Mouse (Mus musculus): ENCODE measurements around the gene Gtf2f1. TPM values are rescaled to one million over a fixed set of nuclear protein-coding genes. Genes with fewer than 3 reads are reported as not detected.
"Not testable (repeated sequence)": the region's sequence is repeated elsewhere in the genome, so short reads cannot be mapped to it uniquely, and the experiment has no call there.

The Gtf2f1 gene
- total RNA-seq (2021) = 10 to 100 TPM; 24.3 to 28.0 TPM
- long read RNA-seq, experiment 1, transcript Gtf2f1-201 (13 exons, 1,717 nt) = major isoform, 40 of 47 reads
- long read RNA-seq, experiment 1, partial matches to known transcripts = 1 of 47 reads
- long read RNA-seq, experiment 1, other reads (novel, unspliced or antisense) = 6 of 47 reads
- long read RNA-seq, experiment 2, transcript Gtf2f1-201 (13 exons, 1,717 nt) = major isoform, 41 of 51 reads
- long read RNA-seq, experiment 2, partial matches to known transcripts = 1 of 51 reads
- long read RNA-seq, experiment 2, other reads (novel, unspliced or antisense) = 9 of 51 reads

DNA sequence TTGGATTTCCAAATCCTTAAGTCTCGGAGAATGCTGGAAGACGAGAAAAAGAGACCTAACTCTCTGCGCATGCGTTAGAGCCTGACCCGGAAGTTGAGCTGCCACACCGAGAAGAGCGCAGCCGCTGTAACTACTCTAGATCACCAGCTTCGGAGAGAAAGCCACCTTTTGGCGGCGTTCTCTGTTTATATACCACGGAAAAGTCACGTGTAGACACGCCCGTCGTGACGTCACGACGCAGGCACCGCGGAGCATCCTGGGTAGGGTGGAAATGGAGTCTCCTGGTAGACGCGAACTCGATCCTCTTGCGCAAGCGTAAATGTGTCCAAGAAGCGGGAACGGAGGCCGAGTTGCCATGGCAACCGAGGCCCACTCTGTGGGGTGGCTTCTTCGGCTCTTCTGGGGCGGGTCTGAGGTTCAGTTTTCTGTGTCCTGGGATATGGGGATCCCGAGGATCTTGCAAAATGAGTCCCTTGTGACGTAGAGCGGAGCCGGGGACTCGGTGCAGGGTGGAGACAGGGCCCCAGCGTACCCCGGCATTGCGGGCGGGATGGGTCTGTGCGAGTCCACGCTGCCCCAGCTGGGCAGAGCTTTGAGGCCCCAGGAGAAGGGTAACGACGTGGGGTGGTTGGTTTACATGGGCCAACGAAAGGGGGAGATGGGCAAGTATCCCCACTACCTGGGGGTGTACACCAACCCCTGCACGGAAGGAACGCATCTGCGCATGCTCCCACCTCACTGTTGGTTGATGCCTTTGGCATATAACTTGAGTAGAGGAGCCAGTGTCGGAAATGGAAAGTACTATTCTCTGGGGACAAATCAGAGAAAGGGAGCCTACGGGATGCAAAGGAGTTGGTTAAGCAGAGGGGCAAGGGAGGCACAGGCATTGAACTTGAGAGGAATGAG, at the start of gene Gtf2f1, which contains the start of gene Gm17949:
Gtf2f1 (minus strand) TSS at position 53 of the 906 bp plus-strand sequence.
Gm17949 (plus strand) TSS at position 234 of the 906 bp plus-strand sequence.
- DNase-seq = peak; percentile 87

DNA sequence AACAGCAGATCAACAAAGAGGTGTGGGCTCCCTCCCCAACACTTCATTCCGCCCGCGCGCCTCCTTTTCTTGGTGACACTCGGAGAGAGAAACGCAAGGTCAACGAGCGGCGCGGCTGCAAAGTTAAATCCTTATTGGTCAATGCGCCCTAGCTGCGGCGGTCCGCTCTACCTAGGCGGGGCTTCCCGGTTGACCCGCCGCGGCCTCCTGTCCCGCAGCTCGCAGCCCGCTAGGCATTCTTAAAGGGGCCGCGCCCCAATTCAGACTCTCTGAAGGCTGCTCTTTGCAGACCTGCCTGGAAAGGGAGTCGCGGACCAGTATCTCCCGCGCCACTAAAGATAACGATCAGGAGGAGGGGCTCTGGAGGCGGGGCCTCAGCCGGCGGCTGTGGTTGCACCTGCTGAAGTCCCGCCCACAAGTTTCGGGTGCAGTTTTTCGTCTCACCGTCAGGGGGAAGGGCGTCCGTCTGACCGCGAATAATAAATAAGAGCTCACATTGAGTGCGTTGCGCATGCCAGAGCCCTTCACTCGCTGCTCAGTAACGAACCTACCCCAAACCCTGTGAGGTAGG, 49.2 kb upstream of the Gtf2f1 start:
- peak; percentile 88 for DNase-seq

DNA sequence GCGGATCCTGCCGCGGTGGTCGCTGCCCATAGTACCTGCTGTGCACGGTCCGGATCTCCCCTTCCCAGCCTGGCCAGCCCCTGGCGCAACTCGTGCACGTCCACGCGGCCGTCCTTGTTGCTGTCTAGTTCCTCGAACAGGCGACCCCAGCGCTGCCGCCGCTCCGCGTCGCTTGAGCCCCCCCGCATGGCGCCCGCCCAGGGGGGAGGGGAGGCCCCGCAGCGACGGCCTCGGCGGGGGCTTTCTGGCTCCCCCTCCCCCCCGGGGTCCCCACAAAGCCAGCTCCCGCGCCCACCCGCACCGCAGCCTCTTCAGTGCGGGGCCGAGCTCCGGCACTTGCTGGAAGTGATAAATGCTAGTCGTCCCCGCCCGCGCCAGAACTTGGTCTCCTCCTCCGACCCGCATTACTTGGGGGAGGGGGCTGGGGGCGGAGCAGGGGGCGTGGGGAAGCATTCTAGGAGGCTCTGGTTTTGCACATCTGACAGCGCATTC, 48.4 kb upstream of the Gtf2f1 start, which contains the start of gene Slc25a23:
Slc25a23 (minus strand) TSS at position 378 of the 492 bp plus-strand sequence.
- DNase-seq = peak; percentile 67

DNA sequence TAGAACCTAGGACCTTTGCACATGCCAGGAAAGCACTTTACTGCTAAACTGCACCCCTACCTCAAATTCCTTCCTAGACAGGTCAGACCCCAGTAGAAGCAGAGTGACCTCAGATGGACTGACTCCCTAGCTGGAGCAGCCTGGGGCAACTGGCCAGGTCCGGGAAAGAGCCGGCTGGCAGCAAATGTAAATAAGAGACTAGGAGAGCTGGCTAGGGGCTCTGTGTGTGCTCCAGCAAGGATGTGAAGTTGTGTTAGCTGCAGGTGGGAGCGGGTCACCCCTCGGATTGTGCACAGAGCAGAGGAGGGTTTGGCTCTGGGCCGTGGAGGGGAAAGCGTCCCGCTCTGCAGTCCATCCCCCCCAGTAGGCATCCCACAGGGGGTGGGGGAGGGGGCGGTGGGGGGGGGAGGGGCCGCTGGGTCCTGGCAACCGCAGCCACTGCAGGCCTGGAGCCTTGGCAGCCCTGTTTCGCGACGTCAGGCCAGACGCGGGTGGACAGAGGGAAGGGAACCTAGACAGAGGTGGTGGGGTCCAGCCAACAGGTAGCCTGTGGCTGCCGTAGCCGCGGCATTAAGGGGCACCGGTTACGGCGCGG, 47.9 kb upstream of the Gtf2f1 start, which contains the start of gene Crb3:
Crb3 (plus strand) TSS at position 215 of the 595 bp plus-strand sequence.
- peak; percentile 47 for DNase-seq

DNA sequence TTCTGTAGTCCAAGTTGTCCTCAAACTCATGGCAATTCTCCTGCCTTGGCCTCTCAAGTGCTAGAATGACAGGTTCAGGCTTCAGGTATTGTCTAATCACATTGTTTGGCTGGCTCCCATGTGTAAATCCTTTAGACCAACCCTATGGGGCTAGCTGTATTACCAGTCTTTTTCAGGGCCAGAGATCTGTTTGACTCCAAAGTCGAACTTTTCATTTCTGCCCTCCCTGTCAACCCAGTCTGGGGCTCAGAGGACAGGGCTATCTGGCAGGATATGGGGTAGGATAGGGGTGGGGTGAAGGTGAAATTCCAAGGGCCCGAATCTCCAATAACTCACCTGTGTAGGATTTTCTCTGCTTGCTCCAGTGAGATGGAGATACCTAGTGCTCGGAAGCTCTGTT, 45.2 kb upstream of the Gtf2f1 start:
- no peak for DNase-seq

DNA sequence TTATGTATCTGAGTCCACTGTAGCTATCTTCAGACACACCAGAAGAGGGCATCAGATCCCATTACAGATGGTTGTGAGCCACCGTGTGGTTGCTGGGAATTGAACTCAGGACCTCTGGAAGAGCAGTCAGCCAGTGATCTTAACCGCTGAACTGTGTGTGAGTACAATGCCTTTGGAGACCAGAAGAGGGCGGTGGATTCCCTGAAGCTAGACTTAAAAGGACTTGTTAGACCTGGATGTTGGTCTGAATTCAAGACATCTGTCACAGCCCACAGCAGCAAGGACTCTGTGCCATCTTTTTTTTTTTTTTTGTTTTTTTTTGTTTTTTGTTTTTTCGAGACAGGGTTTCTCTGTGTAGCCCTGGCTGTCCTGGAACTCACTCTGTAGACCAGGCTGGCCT, 40.6 kb upstream of the Gtf2f1 start:
- not testable (repeated sequence) for DNase-seq

DNA sequence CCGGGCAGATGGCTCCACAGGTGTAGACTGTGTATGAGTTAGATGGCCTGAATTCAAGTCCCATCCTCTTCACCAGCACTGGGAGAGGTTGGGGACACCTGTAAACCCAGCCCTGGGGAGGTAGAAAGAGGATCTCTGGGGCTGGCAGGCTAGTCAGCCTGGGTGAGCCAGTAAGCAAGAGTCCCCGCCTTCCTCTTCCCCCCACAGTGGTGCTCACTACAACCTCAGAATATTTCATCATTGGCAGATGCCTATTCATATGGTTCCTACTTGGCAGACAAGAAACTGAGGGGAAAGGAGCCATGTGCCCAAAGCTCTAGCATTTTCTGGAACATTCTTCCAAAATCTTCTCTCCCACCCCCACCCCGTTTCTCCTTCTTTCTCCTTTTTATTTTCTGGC, 37.7 kb upstream of the Gtf2f1 start:
- no peak for DNase-seq

DNA sequence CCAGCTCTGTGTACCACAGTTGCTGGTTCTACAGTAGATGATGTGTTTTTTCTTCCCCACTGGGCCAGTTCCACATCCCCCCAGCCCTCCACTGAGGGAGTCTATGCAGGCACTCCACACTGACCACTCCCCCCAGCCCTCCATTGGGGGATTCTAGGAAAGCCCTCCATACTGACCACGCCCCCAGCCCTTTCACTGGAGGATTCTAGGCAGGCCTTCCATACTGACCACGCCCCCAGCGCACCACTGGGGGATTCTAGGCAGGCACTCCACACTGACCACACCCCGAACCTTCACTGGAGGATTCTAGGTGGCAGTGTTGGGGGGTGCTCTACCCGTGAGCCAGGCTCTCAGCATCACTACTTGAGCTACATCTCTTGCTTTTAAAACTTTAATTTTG, 36.3 kb upstream of the Gtf2f1 start:
- no peak for DNase-seq

DNA sequence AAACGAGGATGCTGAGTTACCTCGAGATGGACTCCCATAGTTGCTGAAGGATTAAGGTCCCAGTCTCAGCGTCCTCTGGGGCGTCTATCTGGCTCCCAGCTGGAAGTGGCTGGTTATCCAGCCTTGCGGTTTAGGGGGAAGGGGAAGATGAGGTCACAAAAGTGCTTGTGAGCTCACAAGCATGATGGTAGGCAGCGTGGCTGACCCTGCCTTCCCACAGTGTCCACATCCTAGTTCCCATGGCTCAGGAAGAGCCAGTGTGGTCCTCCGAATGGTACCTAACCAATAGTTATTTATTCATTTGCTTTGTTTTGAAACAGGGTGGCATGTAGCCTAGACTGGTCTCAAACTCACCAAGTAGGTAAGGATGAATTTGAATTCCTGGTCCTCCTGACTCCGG, 30.5 kb upstream of the Gtf2f1 start, which contains the start of gene Slc25a41:
Slc25a41 (minus strand) TSS at position 101 of the 400 bp plus-strand sequence.
- DNase-seq = no peak

DNA sequence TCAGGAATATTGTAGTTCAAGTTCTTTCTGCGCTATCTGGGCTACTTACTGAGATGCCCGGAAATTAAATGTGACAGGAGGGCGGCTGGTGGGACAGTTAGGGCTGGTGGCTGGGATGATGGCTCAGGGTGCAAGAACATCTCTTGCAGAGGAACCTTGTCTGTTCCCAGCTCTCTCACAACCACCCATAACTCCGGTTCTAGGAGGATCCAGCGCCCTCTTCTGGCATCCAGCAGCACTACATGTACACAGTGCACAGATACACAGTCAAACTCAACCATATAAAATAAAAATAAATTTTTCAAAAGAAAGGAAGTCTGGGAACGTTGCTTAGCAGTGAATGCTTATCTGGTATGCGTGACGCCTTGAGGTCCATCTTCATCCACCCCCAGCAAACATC, 27.9 kb upstream of the Gtf2f1 start:
- no peak for DNase-seq

DNA sequence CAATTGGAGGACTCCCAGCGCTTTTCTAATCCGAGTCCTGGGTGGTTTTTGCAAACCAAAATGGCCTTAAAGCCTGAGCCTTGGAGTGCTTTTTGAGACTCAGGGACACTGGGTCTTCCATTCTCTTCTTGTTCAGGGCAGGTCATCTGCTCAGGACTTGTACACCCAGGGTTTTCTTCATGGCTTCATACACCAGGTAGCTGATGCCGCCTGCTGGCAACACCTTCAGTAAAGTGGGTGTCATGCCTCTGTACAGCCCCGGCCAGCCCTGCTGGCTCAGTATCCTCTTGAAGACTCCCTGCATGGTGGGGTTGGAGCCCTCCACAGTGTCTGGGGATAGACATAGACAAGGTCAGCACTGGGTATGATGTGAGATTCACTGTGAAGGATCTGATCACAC, 21.8 kb upstream of the Gtf2f1 start:
- no peak for DNase-seq

DNA sequence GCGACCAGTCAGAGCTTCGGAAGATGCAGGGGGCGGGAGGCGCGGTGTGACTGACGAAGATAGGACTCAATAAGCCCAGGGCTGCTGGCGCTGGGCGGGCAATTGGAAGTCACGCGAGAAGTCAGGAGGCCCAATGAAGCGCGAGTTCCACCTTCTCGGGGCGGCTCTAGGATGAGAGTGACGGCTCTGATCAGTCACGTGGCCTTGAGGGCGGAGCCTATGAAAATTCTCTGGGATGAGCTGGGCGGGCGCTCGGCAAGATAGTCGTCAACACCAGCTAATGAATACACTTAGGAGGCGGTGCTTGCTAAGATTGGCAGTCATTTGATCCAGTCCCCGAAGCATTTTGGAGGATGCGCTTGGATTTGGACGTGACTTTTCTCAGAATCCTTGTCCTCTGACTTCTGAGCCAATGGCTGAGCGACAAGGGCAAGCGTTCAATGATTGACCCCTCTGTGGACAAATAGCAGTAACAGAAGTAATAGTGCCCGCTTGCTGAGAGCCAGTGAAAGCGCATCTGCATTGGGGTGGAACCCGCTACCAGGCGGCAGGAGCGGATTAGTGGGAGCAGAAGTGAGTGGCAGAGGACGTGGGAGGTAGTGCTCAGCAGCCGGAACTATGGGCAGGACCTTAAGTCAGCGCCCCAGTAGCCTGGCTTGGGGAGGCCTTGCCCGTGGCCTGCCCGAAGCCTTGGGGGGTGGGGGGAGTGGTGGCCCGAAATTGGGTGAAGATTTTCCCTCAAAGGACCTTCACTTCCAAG, 20.8 kb upstream of the Gtf2f1 start:
- peak; percentile 93 for DNase-seq

DNA sequence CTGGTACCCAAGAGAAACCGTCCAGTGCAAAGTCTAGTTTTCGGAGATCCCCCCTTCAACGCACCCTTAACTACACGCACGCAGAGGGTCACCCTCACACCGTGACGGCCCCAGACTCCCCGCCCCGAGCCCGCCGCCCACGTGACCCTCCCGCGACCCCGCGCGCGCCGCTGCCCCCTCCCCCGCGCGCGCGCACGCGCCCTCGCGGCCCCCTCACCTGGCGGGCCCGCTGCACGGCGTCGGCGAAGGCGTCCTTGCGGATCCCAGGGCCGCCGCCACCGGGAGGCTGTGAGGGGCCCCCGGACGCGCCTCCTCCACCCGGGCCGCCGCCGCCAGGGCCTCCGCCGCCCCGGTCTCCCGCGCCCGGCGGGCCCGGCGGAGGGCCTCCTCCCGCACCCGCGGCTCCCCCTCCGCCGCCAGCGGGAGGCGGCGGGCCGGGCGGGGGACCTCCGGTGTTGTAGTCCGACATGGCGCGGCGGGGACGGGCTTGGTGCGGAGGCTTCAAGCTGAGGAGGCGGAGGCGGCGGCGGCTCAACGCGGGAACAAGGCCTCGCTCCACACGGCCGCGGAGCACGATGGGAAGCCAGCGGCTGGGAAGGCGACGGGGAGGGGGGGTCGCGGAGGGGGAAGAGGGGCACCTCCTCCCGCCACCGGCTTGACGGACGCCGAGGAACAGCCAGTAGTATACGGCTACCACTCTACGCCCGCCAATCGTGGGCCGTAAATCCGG, 20.0 kb upstream of the Gtf2f1 start, which contains the start of gene Khsrp:
Khsrp (minus strand) TSS at position 592 of the 730 bp plus-strand sequence.
- peak; percentile 92 for DNase-seq

DNA sequence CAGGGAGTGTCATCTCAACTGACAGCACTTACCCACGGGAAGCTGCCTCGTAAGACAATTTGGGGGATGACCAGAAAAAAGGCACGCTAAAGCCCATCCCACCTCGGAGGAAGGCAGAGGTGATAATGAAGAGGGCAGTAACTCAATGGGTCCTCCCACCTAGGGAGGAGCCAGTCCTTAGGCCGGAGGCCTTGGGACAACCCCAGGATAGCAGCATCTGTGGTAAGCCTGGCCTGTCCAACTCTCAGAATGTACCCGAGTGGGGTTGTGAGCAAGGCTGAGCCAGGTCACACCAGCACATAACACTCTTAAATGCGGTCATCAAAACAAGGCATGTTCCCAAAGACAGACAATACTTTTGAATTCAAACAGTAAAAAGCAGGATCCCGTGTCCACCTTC, 18.6 kb upstream of the Gtf2f1 start:
- no peak for DNase-seq

DNA sequence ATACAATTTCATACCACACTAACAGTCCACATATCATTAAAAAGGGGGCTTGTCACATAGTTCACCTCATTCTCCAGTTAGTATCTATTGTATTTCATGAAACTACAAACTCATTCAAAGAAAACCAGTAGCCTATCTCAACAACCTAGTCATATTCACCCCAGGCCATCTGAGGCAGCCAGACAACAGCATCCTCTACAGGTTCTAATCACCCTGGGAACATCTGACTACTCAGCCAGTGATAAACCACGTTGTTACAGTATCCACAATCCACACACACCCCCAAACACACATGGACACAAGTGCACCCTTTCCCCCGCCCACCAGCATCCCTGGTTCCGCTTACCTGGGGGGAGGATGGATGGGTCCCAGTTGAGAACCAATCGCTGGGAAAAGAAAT, 16.4 kb upstream of the Gtf2f1 start:
- DNase-seq = no peak

DNA sequence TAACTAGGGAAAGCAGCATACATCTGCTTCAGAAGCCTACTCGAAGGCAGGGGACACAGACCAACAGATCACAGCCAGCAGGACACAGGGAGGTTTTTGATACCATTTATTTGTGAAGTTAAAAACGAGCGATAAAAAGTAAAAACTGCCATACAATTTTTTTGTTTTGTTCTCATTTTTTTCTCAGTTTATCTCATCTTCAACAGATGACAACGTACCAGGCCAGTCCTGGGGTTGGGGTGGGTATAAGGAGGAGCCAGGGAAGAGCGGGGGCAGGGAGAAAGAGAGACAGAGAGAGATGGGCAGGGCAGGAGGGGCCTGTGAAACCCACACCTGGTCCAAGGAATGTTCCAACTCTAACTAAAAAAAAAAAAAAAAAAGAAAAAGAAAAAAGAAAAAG, 9.9 kb upstream of the Gtf2f1 start:
- no peak for DNase-seq

DNA sequence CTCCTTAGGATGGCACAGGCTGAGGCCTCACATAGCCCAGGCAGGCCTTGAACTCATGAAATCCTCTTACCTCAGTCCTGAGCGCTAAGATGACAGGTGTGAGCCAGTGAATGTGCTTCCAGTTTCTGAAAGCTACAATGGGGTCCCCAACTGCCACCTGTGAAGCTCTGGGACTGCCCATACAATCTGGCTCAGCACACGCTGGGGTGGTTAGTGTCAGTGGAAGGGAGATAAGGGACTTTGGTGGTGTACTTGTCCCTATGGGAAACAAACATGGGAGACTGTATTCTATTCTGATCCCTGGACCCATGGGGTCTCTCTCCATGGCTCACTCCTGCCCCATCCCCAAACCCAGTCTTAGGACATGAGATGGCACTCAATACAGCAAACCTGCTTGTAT, 8.6 kb upstream of the Gtf2f1 start:
- no peak for DNase-seq

DNA sequence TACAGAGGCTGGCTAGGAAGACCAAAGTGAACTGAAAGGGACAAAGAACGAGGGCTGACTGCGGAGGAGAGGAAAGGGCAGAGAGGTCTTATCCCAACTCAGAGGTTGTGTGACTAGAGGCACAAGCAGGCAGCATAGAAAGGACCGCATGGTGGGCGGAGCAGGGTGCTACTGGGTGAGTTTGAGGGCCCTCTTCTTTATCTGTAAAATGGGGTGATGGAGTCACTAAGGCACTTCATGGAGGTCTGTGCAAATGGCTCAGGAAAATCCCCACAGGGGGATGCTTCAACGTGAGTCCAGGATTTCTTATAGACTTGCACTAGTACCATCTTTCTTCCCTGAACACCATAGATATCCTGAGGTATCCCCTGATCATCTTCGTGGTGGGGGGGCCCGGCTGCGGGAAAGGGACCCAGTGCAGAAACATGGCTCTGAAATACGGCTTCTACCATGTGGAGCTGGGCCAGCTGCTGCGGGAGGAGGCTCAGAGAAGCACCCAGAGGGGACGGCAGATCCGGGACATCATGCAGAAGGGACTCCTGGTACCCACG, 1.2 kb upstream of the Gtf2f1 start:
- no peak for DNase-seq

DNA sequence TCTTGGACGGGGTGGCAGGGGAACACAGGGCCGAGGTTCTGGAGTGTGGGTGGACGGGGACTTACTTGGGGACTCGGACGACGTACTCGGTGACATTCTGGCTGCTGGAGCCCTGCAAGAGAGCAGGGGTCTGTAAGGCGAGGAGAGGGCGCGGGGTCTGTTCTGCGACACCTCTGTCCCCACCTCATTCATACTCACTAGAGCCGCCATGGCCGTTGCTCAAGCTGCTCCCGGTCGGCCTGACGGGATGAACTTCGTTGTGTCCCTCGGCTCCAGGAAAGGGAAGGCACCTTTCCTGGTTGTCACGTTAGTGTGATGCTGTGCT, 215 bp downstream of the Gtf2f1 start:
- DNase-seq = no peak

DNA sequence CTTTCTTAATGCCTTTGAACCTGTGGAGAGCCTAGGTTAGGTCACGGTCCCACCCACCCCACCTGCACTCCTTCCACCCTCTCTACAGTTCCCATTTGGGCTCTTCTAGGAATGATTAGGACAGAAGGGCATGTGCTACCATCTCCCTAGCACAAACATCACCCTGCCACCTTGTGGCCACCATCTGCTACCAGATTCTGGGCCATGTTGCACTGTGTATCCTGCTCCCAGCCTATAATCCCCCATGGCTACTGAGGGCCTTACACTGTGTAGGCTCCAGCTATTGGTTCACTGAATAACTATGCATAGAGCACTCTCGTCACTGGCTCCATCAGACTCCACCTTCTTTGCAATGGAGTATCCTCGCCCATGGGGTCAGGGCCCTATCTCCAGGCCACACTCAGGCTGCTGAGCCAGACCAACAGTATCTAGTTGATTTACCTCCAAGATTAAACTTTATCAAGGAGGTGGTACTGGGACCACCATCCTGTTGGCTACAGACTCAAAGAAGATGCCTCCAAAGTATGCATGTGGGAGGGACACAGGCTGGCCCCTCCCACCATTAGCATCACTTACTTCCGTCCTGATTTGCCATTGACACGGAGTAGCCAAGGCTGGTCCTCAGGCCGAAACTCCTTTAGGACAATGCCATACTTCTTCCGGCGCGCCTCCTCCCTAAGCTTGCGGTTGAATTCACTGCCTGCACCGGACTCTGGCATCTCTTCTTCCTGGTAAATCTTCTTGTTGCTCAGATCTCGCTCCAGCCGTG, 3.8 kb downstream of the Gtf2f1 start:
- no peak for DNase-seq

All from gastrocnemius, postnatal 10 days (tissue).